Mouse (Mus musculus): ENCODE measurements around the gene Kat2a.

DNA sequence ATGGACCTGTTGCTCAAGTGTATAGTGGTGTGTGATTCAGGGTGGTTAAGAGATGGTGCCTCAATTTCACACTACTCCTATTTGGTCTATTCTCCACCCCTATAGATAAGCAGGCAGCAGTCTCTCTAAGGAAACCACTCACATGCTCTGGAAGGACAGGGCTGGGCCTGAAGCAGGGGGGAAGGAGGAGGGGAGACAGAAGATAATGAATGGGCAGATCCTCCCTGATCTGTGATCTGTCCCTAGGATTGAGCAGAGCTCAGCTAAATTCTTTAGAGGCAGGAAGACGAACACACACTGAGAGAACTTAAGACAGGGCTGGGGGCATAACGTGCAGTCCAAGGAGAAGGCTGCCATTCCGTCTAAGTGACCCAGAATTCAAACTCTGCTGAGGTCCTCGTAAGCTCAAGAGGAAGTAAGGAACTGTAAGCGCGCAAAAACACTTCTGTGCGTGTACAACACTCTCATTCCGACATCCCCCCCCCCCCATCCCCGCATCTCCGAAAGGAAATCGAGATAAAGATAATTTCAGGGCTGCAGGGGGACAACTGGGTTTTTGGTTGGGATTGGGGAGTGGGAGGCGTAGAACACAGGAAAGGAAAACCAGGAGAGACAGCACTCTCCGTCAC, 25.0 kb upstream of the Kat2a start:
- no peak for TF ChIP-seq POLR2A (IDR thresholded peaks at IDR 0.05; ENCODE audit: borderline replicate concordance, insufficient read depth, low read length)
- TF ChIP-seq CTCF (IDR thresholded peaks at IDR 0.05; ENCODE audit: borderline replicate concordance, insufficient read depth, low read depth, low read length) = no peak

Measured in cerebellum, adult 2 months (tissue).